Mouse (Mus musculus): ENCODE results near the gene Rer1. TPM values are rescaled to one million over a fixed set of nuclear protein-coding genes. Genes with fewer than 3 reads are reported as not detected.

The Rer1 gene
- total RNA-seq, 4 experiments from 2014 or later, result 96.8 to 116 (median 106) TPM

Other genes starting within 250 kb of the Rer1 start
- under 1 TPM; 0.38 to 0.63 (median 0.46) TPM for gene Ttc34, start 248.9 kb downstream of the Rer1 start, total RNA-seq (2022)
- gene Mmel1, start 216.8 kb downstream of the Rer1 start, total RNA-seq (2022), result 1 to 10 TPM in 2 of 4 experiments, under 1 TPM in 2; 0.31 to 4.6 (median 1.5) TPM
- gene Fam213b, start 187.2 kb downstream of the Rer1 start, total RNA-seq (2022), result 100 to 1,000 TPM in 2 of 4 experiments, 10 to 100 TPM in 2; 21.8 to 161 (median 71.6) TPM
- gene Tnfrsf14, start 157.8 kb downstream of the Rer1 start, total RNA-seq (2022), result 10 to 100 TPM in 1 of 4 experiments, 1 to 10 TPM in 3; 6.9 to 14.7 (median 8.7) TPM
- gene Hes5, start 125.5 kb downstream of the Rer1 start, total RNA-seq (2022), result not detected
- 10 to 100 TPM; 27.8 to 38.1 (median 34.0) TPM for gene Pank4, start 122.3 kb downstream of the Rer1 start, total RNA-seq (2022)
- gene Plch2, start 29.6 kb downstream of the Rer1 start, total RNA-seq (2022), result 1 to 10 TPM in 2 of 4 experiments, under 1 TPM in 2; 0.46 to 2.3 (median 1.1) TPM
- 10 to 100 TPM; 19.3 to 32.9 (median 21.7) TPM for gene Pex10, start 19.4 kb downstream of the Rer1 start, total RNA-seq (2022)
- 10 to 100 TPM in 2 of 4 experiments, 1 to 10 TPM in 2; 7.9 to 17.0 (median 12.8) TPM for gene Morn1, start 195 bp upstream of the Rer1 start, total RNA-seq (2022)
- 10 to 100 TPM; 64.1 to 85.4 (median 69.1) TPM for gene Ski, start 136.2 kb upstream of the Rer1 start, total RNA-seq (2022)
- 10 to 100 TPM; 57.4 to 70.1 (median 60.8) TPM for gene Faap20, start 163.4 kb upstream of the Rer1 start, total RNA-seq (2022)

All from adrenal gland, adult 8-10 months (tissue).